Mouse (Mus musculus): ENCODE measurements around the gene Wnt2. TPM values are rescaled to one million over a fixed set of nuclear protein-coding genes. Genes with fewer than 3 reads are reported as not detected.

Wnt2 gene
- polyA plus RNA-seq, 1 experiment from 2014 or later: 1.9 TPM

GRCm38 (mm10) chr6:18032271-18032670 lies 1.9 kb upstream of the Wnt2 start:
- Histone ChIP-seq H3K9ac (ENCODE audit: low read length) (no peak overlapping the region), H3K27me3 (ENCODE audit: control insufficient read depth, insufficient read depth, low read length) (peaks cover 35% of the 10 kb centered on the region)
- WGBS: 21% methylated on average over 6 of the region's 6 CpGs

GRCm38 (mm10) chr6:18031509-18032010 lies 1.2 kb upstream of the Wnt2 start:
- Histone ChIP-seq H3K4me2 (ENCODE audit: low read depth, severe bottlenecking) (peak overlapping the region; percentile 90), H3K27me3 (ENCODE audit: control insufficient read depth, insufficient read depth, low read length) (peaks cover 35% of the 10 kb centered on the region), H3K9ac (ENCODE audit: low read length) (no peak overlapping the region), H3K4me1 (ENCODE audit: control insufficient read depth, insufficient read depth, low read length) (no peaks in the 10 kb centered on the region), H3K9me3 (ENCODE audit: control insufficient read depth, low read length) (no peaks in the 10 kb centered on the region), H3K27ac (replicated peaks; ENCODE audit: low read depth, low read length) (no peak overlapping the region), H3K4me3 (ENCODE audit: low read depth, low read length) (peak overlapping the region; percentile 41), H3K36me3 (ENCODE audit: control insufficient read depth, insufficient read depth, low read length) (no peaks in the 10 kb centered on the region)
- 0% methylated on average over 28 of the region's 29 CpGs for WGBS
- ATAC-seq (ENCODE audit: insufficient number of reproducible peaks, low FRiP score, low TSS enrichment, low read depth): peak; percentile 37; the same call in 1 of the 2 replicates
- peak; percentile 51 for DNase-seq (ENCODE audit: low spot score)

More at GRCm38 (mm10) chr6:18032271-18032670, 1.9 kb upstream of the Wnt2 start:
- Histone ChIP-seq H3K4me1 (ENCODE audit: control insufficient read depth, insufficient read depth, low read length) (no peaks in the 10 kb centered on the region), H3K36me3 (ENCODE audit: control insufficient read depth, insufficient read depth, low read length) (no peaks in the 10 kb centered on the region), H3K4me3 (ENCODE audit: low read depth, low read length) (peak overlapping the region; percentile 41; the same call in 1 of the 2 replicates), H3K9me3 (ENCODE audit: control insufficient read depth, low read length) (no peaks in the 10 kb centered on the region), H3K27ac (replicated peaks; ENCODE audit: low read depth, low read length) (no peak overlapping the region), H3K4me2 (ENCODE audit: low read depth, severe bottlenecking) (peak overlapping the region; percentile 90)
- ATAC-seq (ENCODE audit: insufficient number of reproducible peaks, low FRiP score, low TSS enrichment, low read depth) (no peak), DNase-seq (ENCODE audit: low spot score) (no peak)

- no peaks in the 10 kb centered on the region for H3K9me3 ChIP-seq (ENCODE audit: control insufficient read depth, low read length)
- ATAC-seq (ENCODE audit: insufficient number of reproducible peaks, low FRiP score, low TSS enrichment, low read depth) (no peak), DNase-seq (ENCODE audit: low spot score) (peak; percentile 32)
- H3K36me3 ChIP-seq (ENCODE audit: control insufficient read depth, insufficient read depth, low read length): no peaks in the 10 kb centered on the region
- H3K4me3 ChIP-seq (ENCODE audit: low read depth, low read length): peak overlapping the region; percentile 41
- no peak overlapping the region for H3K9ac ChIP-seq (ENCODE audit: low read length)
- peak overlapping the region; percentile 90 for H3K4me2 ChIP-seq (ENCODE audit: low read depth, severe bottlenecking)
- 9% methylated on average over 12 of the region's 12 CpGs for WGBS
- peaks cover 35% of the 10 kb centered on the region for H3K27me3 ChIP-seq (ENCODE audit: control insufficient read depth, insufficient read depth, low read length)
- no peak overlapping the region for H3K27ac ChIP-seq (replicated peaks; ENCODE audit: low read depth, low read length)
- no peaks in the 10 kb centered on the region for H3K4me1 ChIP-seq (ENCODE audit: control insufficient read depth, insufficient read depth, low read length)
Observed at GRCm38 (mm10) chr6:18030868-18031508, 603 bp upstream of the Wnt2 start.

GRCm38 (mm10) chr6:18024133-18024794 lies 6.1 kb downstream of the Wnt2 start:
- 88% methylated on average over 8 of the region's 8 CpGs for WGBS
- DNase-seq (ENCODE audit: low spot score) (no peak), ATAC-seq (ENCODE audit: insufficient number of reproducible peaks, low FRiP score, low TSS enrichment, low read depth) (no peak)
- Histone ChIP-seq H3K4me1 (ENCODE audit: control insufficient read depth, insufficient read depth, low read length) (no peaks in the 10 kb centered on the region), H3K27me3 (ENCODE audit: control insufficient read depth, insufficient read depth, low read length) (peaks cover 6% of the 10 kb centered on the region; the same call in 1 of the 2 replicates), H3K4me2 (ENCODE audit: low read depth, severe bottlenecking) (no peak overlapping the region), H3K27ac (replicated peaks; ENCODE audit: low read depth, low read length) (no peak overlapping the region), H3K9me3 (ENCODE audit: control insufficient read depth, low read length) (no peaks in the 10 kb centered on the region), H3K4me3 (ENCODE audit: low read depth, low read length) (no peak overlapping the region), H3K36me3 (ENCODE audit: control insufficient read depth, insufficient read depth, low read length) (no peaks in the 10 kb centered on the region), H3K9ac (ENCODE audit: low read length) (no peak overlapping the region)

GRCm38 (mm10) chr6:18013346-18013745 lies 17.0 kb downstream of the Wnt2 start:
- H3K4me3 ChIP-seq (ENCODE audit: low read depth, low read length): no peak overlapping the region
- peak; percentile 40 for DNase-seq (ENCODE audit: low spot score)
- H3K27ac ChIP-seq (replicated peaks; ENCODE audit: low read depth, low read length): no peak overlapping the region
- no peak overlapping the region for H3K4me2 ChIP-seq (ENCODE audit: low read depth, severe bottlenecking)
- ATAC-seq (ENCODE audit: insufficient number of reproducible peaks, low FRiP score, low TSS enrichment, low read depth): peak; percentile 60
- H3K9me3 ChIP-seq (ENCODE audit: control insufficient read depth, low read length): no peaks in the 10 kb centered on the region
- no peak overlapping the region for H3K9ac ChIP-seq (ENCODE audit: low read length)
- 54% methylated on average over 7 of the region's 7 CpGs for WGBS
- peaks cover 4% of the 10 kb centered on the region; the same call in 1 of the 2 replicates for H3K4me1 ChIP-seq (ENCODE audit: control insufficient read depth, insufficient read depth, low read length)
- no peaks in the 10 kb centered on the region for H3K36me3 ChIP-seq (ENCODE audit: control insufficient read depth, insufficient read depth, low read length)
- no peaks in the 10 kb centered on the region for H3K27me3 ChIP-seq (ENCODE audit: control insufficient read depth, insufficient read depth, low read length)

GRCm38 (mm10) chr6:18007356-18007755 lies 23.0 kb downstream of the Wnt2 start:
- H3K9ac ChIP-seq (ENCODE audit: low read length): no peak overlapping the region
- H3K4me1 ChIP-seq (ENCODE audit: control insufficient read depth, insufficient read depth, low read length): no peaks in the 10 kb centered on the region
- H3K36me3 ChIP-seq (ENCODE audit: control insufficient read depth, insufficient read depth, low read length): no peaks in the 10 kb centered on the region
- H3K9me3 ChIP-seq (ENCODE audit: control insufficient read depth, low read length): no peaks in the 10 kb centered on the region
- H3K4me3 ChIP-seq (ENCODE audit: low read depth, low read length): no peak overlapping the region
- no peak overlapping the region for H3K27ac ChIP-seq (replicated peaks; ENCODE audit: low read depth, low read length)
- no peak overlapping the region for H3K4me2 ChIP-seq (ENCODE audit: low read depth, severe bottlenecking)
- ATAC-seq (ENCODE audit: insufficient number of reproducible peaks, low FRiP score, low TSS enrichment, low read depth): no peak
- DNase-seq (ENCODE audit: low spot score): no peak
- no peaks in the 10 kb centered on the region for H3K27me3 ChIP-seq (ENCODE audit: control insufficient read depth, insufficient read depth, low read length)
- 79% methylated on average over 3 of the region's 3 CpGs for WGBS

- Histone ChIP-seq H3K4me1 (ENCODE audit: control insufficient read depth, insufficient read depth, low read length) (no peaks in the 10 kb centered on the region), H3K9me3 (ENCODE audit: control insufficient read depth, low read length) (no peaks in the 10 kb centered on the region), H3K27ac (replicated peaks; ENCODE audit: low read depth, low read length) (no peak overlapping the region), H3K4me2 (ENCODE audit: low read depth, severe bottlenecking) (no peak overlapping the region), H3K27me3 (ENCODE audit: control insufficient read depth, insufficient read depth, low read length) (no peaks in the 10 kb centered on the region), H3K9ac (ENCODE audit: low read length) (no peak overlapping the region), H3K36me3 (ENCODE audit: control insufficient read depth, insufficient read depth, low read length) (no peaks in the 10 kb centered on the region), H3K4me3 (ENCODE audit: low read depth, low read length) (no peak overlapping the region)
- DNase-seq (ENCODE audit: low spot score) (no peak), ATAC-seq (ENCODE audit: insufficient number of reproducible peaks, low FRiP score, low TSS enrichment, low read depth) (no peak)
- WGBS: 90% methylated on average over 6 of the region's 6 CpGs
Observed at GRCm38 (mm10) chr6:18002065-18002464, 28.3 kb downstream of the Wnt2 start.

GRCm38 (mm10) chr6:17998497-17998896 lies 31.9 kb downstream of the Wnt2 start:
- Histone ChIP-seq H3K4me2 (ENCODE audit: low read depth, severe bottlenecking) (no peak overlapping the region), H3K4me3 (ENCODE audit: low read depth, low read length) (no peak overlapping the region), H3K9ac (ENCODE audit: low read length) (no peak overlapping the region), H3K36me3 (ENCODE audit: control insufficient read depth, insufficient read depth, low read length) (no peaks in the 10 kb centered on the region), H3K4me1 (ENCODE audit: control insufficient read depth, insufficient read depth, low read length) (no peaks in the 10 kb centered on the region), H3K27ac (replicated peaks; ENCODE audit: low read depth, low read length) (no peak overlapping the region), H3K27me3 (ENCODE audit: control insufficient read depth, insufficient read depth, low read length) (no peaks in the 10 kb centered on the region), H3K9me3 (ENCODE audit: control insufficient read depth, low read length) (no peaks in the 10 kb centered on the region)
- ATAC-seq (ENCODE audit: insufficient number of reproducible peaks, low FRiP score, low TSS enrichment, low read depth) (no peak), DNase-seq (ENCODE audit: low spot score) (no peak)
- 13% methylated on average over 4 of the region's 4 CpGs for WGBS

All from limb, embryonic 11.5 days (tissue).